Mouse (Mus musculus) cerebellum, adult 9-10 months (tissue): ENCODE measurements around the gene Tmem222.
A peak's percentile ranks its signal among the peaks of the same experiment; 100 is the strongest.

Experiments used
- DNase-seq: peaks from one replicate; pipeline ENCODE4 v3.0.0; 2022

Tmem222 gene

DNA sequence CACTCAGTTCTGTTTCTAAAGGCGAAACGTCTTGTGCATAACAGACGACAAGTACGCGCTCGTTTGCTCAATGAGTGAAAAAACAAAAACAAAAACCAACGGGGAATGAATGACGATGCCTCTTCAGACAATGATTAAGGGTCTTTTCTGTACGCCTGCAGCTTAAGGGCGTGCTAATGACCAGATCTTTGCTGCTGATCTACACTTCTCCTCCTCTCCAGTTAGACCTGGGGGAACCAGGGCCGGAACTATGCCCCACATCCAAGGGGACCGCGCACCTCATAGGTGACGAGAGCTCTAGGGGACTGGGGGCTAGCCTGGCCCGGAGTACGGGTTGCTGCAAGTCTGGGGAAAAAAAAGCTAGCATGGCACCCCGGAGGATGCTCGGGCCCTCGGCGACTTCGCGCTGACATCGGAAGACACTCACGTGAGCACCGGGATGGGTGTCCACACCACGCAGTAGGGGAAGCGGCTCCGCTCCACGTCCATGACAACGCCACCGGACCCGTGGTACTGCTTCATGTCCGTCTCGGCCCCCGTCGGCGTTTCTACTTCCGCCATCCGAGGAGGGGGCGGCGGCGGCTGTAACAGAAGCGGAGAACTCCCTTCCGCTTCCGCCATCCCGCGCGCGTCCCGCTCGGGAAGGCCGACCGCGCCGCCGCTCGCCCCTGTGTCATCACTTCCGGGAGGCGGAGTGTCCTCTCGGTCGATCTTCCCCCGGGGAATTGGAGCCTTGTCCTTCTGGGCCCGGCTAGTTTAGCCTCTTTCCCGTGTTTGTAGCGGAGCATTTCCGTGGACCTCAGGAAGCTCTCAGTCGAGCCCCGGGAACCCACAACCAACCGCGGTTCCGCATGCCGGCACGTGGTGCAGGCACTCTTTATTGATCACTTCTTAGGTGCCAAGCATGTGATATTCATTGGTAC is at the start of gene Tmem222:
Tmem222 (minus strand) TSS at position 689 of the 923 bp plus-strand sequence.
- peak; percentile 96 for DNase-seq

DNA sequence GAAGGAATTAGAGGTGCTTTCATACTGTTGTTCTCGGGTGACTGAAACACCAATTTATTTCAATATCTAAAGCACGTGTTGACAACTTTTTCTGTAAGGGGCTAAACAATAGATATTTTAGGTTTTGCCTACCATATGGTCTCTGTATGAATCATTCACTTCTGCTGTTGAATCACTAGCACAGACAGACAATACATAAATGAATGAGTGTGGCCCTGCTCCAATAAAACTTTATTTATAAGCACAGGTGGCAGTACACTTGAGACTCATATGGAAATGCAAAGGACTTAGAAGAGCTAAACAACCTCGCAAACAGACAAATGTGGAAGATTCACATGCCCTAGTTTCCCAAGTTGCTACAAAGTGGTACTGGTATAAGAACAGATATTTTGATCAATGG is 42.1 kb upstream of the Tmem222 start:
- no peak for DNase-seq

DNA sequence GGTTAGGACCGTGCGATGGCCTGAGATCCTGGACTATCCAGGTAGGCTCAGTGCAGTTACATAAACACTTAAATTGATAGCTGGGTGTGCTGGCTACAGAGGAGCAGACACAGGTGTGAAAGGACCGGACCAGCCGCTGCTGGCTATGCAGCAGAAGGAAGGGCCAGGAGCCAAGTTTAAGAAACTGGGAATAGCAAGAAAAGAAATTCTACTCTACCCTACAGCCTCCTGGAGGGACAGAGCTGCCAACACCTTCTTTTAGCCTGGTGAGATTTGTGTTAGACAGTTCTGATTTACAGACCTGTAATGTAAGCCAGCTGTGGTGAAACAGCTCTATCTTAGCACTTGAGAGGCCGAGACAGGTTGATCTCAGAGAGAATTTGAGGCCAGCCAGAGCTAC is 38.4 kb upstream of the Tmem222 start:
- no peak for DNase-seq

DNA sequence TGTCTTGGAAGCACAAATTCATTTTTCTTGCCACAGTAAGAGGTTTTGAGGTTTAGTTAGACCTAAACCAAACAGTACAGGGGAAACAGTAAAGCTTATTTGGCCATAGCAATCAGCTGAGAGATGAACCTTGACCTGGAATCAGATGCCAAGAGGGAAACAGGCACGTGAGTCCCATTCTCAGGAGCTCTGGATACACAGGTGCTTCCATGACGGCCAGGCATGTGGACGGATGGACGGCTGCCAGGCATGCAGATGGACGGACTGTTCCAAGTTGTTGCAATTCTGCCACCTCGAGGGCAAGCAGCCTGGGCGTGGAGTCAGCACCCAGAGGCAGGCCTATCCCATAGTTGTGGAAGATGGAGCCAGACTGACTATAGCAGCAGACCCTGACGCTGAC is 37.3 kb upstream of the Tmem222 start:
- DNase-seq, result peak; percentile 88

DNA sequence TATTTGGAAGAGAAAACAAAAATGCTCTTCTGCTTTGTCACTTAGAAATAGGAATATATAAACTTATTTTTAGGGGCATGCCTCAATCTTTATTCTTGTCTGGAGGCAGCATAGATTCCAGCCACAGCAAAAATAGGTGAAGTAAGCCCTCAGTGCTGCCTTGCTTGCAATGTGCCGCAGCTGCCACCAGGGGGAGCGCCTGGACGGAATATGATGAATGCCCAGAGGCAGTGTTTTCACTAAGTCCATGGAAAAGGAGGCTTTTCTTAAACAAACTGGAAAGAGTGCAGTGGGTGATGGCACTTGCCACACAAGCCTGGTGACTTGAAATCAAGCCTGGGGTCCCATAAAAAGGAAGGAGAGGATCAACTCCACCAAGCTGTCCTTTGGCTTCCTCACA is 32.4 kb upstream of the Tmem222 start:
- peak; percentile 86 for DNase-seq

DNA sequence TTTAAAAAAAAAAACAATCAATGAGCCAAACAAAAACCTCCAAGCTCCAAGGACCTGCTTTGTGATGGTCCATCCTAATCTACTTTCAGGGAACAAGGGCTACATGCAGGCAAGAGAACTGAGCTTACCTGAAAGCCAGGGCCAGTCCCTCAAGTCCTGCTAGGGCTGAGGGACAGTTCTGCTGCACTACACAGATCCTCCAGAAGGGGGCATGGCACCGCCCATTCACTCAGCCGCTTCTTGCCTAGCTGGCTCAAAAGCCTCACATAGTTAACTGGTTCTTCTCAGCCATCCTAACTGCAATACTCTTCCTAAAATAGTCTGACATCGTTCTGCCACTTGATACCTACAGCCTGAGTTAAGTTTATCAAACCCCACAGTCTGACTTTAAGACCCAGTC is 29.7 kb upstream of the Tmem222 start:
- DNase-seq, result peak; percentile 71

DNA sequence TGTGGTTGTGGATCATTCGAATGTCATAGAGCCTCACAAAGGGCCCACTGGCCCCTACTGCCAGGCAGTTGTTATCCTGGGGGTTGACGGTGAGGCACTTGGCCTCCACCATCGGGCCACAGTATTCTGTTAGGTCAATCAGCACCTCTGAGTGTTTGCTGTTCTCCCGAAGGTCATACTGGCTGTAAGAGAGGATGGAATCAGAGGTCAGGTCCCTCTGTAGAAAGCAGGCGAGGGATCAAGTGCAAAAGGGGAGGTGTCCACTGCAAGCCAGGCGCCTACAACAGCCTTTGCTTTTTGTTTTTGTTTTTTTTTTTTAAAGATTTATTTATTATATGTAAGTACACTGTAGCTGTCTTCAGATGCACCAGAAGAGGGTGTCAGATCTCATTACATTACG is 28.2 kb upstream of the Tmem222 start:
- DNase-seq, result no peak

DNA sequence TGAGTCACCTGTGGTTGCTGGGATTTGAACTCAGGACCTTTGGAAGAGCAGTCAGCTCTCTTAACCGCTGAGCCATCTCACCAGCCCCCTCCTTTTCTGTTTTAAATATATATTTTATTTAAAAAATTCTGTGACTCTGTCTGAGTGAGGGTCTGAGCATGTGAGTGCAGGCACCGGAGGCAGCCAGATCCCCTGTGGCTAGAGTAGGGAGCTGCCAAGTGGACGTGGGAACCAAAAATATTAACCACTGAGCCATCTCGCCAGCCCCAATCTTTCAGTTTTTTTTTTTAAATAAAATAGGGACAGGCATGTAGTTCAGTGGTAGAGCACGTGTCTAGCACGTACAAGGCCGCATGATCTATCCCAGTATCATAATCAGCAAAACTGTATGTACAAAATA is 27.2 kb upstream of the Tmem222 start:
- no peak for DNase-seq

DNA sequence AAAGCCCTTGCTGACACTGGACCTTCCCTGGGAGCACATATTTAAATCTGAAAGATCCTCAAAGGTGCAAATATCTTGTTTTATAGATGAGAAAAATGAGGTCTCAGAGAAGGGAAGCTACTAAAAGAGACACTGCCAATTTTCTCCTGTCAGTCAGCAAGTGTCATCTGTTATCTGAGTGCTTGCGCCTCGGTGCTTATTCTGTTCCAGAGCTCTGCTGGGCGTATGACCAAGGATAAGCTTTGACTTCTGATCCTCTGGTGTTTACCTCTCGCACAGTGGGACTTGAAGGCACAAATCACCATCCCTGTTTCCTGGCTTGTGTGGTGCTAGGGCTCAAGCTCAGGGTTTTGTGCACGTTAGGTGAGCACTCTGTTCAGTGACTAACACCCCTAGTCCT is 25.1 kb upstream of the Tmem222 start:
- no peak for DNase-seq

DNA sequence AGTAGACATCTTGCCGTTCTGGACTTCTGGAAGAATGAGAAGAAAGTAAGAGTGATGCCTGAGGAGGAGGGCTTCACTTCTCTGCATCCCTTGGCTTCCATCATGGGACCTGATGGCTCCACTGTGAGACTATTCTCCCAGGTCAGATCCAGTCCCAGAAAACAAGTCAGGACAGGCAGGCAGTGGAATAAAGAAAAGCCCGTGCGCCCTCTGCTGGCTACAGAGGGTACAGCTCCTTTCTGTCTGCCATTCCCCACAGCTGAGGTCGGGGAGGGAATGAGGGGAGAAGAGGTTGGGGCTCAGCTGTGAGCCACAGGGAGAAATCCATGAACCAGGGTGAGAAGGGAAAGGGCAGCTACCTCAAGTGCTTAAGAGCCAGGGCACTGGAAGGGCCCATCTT is 24.2 kb upstream of the Tmem222 start:
- peak; percentile 87 for DNase-seq

DNA sequence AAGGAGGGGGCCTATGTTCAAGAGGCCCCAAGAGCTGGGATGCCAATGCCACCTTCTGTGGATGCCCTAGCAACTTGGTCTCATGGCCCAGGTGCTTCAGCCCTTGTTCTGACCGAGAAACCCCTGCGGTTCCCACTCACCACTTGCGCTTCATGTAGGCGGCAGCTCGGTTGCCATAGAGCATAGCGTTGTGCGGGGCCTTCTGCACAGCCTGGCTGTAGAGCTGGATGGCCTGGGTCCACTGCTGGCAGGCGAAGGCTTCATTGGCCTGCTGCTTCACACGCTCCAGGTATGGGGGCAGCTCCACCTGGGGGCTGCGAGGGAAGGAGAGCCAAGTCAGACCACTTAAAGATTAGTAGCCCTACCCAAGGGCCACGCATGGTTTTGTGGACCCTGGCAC is 22.8 kb upstream of the Tmem222 start:
- no peak for DNase-seq

DNA sequence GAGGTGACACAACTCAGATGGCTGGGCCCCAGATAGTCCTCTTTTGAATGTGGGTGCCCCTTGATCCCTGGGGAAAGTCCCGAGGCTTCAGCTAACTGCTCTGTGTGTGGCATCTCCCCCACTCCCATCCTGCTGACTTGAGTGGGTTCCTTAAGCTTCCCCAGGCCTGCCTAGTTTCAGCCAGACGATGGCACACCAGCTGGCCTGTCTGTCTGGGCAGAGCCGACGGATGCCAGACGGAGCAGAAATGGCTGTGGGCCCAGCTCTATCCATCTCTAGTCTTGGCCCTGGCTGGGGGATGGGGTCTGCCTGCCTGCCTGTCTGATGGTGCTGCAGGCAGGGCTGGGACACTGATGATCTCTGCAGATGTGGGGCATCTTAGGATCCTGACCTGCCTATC is 22.1 kb upstream of the Tmem222 start:
- peak; percentile 83 for DNase-seq

DNA sequence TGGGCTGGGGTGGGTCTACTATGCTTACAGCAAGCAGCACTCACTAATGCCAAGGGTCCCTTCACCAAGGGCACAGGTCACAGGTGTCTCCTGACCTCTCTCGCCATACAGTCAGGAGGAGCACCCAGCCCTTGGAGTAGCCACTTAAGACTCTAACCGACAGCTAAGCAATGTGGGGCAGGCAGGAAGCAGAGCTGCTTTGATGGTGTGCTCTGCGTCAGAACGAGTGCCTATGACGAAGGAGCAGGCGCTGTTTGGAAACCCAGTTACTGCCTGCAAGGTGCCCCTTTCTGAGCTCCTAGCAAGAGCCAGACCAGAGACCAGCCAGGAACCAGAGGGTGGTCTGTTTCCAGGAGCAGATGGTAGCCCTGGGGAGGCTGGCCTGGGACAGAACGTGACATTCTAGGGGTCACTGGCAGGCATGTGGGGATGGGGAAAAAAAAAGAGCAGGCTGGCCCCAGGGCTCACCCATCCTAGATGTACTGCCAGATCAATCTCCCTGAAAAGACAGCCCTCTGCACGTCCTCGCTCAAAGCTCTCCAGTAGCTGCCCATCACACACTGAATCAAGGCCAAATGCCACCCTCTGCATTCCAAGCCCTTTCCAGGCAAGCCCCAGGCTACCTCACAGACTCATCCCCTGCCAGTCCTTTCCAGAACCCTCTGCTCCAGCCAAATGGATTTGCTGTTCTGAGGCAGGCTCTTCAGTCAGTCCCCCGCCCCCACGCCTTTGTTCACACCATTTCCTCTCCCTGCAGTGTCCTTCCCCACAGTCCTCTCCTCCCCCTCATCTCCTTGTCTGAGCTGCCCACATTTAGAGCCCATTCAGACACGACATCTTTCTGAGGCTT is 21.1 kb upstream of the Tmem222 start:
- peak; percentile 93 for DNase-seq

DNA sequence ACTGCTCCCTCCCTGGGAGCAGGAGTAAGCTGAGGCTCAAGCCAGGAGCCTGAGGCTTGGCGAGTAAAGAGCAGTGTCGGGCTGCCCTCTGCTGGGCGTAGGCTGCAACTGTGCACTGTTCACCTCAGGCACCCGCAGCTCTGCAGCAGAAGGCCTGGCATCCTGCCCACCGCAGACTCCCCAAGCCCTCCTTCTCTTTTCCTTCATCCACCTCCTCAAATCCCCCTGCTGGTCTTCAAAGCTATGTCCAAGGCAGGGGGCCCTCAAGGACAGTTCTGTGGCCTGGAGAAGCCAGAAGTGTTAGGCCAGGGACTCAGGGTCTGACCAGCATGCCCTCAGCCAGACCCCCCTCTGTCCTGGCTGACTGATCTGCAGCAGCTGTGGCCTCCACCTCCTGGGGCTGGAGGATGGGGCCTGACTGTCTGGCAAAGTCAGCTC is 20.2 kb upstream of the Tmem222 start:
- peak; percentile 93 for DNase-seq

DNA sequence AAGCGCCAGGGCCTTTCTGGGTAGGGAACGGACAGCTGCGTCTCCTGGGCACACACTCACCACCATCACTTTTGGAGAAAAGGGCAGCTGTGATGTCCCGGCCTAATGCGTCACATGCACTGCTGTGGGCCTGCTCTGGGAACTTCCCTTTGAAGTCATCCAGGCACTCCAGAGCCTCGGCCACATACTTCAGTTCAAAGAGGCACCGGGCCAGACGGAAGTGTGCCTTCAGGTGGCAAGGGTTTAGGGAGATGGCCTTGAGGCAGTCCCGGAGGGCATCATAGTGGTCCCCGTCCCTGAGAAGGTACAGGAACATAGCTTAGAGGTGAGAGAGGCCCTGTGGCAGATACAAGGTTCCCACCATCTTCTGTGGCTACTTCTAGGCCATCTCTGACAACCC is 19.8 kb upstream of the Tmem222 start:
- no peak for DNase-seq

DNA sequence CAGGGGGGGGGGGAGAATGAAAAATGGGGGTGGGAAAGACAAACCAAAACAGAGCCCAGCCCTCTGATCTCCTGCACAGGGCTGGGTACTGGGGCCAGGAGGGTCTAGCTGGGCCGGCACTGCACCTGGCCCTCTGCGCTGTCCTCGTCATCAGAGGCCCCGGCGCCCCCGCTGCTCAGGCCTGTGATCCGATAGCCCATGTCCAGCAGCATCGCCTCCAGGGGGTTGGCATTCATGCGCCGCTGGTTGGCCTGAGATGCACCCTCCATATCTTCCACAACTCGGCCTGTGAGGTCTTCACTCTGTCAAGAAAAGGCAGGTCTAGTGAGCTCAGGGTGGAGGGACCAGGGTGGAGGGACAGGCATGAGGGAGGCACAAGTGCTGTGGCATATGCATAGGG is 16.5 kb upstream of the Tmem222 start:
- no peak for DNase-seq

DNA sequence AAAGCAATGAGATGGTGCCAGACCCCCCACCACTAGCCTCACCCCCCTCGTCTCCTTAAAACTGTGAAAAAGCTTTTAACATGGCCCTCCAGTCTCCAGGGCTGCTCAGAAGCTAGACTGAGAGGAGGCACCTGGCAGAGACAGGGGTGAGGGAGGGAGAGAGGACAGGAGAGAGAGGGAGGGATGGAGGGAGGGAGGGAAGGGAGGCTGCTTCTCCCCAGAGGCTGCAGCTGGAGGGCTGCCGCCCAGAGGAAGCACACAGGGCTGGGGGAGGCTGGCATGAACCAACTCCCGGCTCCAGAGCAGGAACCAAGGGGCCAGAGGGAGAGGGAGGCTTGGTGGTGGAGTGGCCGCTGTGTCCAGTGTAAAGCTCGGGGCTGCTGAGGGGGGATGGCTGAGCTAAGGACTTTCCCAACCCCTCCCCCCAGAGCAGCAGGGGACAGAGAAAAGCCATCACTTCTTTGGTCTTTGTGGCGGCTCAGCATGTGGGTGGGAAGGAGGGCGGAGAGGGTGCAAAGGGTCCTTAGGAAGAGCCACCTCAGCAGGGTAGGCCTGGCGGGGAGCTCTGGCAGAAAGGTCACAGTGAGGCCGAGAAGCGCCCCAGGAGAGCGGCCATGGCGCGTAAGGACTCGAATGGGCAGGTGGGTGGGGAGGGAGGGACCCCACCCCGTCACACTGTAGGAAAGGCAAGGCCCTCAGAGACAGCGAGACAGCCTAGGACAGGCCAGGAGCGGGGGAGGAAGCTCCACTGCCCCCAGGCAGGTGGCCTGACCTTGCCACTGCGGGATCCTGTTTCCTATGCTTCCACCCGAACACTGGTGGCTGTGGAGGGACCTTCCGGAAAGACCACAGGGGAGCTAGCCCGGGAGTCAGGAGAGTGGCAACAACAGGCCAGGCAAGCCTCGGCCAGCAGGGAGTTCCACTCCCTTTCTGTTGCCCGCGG is 15.6 kb upstream of the Tmem222 start:
- no peak for DNase-seq

DNA sequence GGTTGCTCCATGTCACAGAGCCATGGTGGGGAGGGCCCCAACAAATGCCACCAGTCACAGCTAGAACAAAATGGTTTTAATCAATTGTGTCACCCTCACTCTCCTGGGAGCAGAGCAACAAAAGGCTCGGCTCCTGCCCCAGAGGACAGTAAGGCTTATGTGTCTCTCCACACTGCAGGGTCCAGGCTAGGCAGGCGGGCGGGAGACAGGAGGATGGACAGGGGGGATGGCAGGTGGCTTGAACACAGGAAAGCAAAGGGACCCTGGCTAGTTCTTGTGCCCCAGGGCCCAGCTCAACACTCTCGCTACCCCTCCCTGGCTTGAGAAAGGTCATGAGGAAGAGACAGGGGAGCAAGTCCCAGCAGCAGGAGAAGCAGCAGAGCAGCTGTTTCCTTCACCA is 14.8 kb upstream of the Tmem222 start:
- DNase-seq, result no peak

DNA sequence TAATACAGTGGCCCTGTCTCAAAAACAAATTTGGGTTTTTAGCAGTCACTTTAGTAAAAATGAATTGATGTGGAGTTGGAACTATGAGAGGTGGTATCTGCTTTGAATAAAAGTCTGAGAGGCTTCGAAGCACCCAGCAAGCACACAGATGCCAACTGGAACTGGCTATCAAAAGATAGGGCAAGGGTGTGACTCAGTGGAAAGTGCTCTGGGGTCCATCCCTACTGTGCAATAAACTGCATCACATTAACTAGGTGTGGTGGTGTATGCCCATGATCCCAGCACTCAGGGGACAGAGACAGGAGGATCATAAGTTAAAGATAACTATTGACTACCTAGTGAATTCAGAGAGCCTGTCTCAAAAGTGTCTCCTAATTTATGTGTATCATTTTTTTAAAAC is 13.7 kb upstream of the Tmem222 start:
- no peak for DNase-seq

DNA sequence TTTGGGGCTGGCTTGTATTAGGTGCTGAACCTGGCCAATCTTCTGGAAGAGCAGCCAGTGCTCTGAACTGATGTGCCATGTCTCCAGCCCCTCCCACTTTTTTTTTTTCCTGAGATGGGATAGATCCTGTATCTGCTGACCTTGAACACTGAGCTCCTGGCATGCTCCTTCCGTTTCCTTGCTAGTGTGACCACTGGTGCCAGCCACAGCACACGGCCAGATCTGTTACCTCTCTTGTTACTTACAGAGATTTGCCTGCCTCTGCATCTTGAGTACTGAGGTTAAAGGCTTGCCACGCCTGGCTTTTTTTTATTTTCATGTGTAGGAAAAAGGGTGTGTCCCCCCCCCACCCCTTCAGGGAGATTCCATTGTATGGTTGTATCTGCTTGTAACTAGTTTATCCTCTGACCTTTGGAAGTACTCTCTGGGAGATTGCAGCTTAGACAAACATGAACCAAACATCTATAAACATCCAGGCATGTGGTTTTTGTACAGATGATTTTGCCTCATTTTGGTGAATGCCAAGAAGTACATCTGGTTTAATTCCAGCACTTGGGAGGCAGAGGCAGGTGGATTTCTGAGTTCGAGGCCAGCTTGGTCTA is 9.0 kb upstream of the Tmem222 start:
- no peak for DNase-seq

DNA sequence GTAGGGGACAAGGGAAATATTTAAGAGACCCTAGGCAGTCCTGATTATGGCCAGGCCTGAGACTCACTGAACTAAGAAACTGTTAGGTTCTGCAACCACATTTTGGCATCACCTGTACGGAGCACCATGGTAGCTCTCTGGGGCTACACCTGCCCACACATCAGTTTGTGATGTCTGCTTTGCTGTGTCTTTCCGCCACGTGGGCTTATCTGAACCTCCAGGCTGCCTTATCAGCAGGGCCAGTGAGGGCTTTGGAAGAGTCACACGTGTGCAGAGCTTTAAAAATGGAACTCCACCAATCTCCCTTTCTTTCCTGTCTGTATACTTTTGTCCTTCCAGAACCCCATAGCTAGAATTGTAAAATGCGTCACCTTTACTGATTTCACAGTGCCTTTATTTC is 8.4 kb upstream of the Tmem222 start:
- DNase-seq, result no peak

DNA sequence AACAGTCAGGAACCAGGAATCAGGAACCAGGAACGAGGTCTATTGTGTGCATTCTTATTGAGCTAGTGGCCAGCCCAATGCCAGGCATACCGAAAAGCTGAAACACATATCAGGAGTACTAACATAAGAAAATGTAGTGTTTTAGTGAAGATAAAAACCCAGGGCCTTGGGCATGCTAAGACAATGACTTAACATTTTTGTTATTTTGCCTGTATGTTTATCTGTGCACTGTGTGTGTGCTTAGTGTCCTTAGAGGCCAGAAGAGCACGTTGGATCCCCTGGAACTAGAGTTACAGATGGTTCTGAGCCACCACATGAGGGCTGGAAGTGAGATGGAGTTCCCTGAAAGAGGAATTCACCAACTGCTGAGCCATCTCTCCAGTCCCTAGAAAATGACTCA is 7.7 kb upstream of the Tmem222 start:
- no peak for DNase-seq
